Mouse (Mus musculus): Measurements from ENCODE around the gene Mepce. TPM values are rescaled to one million over a fixed set of nuclear protein-coding genes. Genes with fewer than 3 reads are reported as not detected.

Gene Mepce
- 40.7 TPM for polyA plus RNA-seq (2017; shearing (Covaris generic))

DNA sequence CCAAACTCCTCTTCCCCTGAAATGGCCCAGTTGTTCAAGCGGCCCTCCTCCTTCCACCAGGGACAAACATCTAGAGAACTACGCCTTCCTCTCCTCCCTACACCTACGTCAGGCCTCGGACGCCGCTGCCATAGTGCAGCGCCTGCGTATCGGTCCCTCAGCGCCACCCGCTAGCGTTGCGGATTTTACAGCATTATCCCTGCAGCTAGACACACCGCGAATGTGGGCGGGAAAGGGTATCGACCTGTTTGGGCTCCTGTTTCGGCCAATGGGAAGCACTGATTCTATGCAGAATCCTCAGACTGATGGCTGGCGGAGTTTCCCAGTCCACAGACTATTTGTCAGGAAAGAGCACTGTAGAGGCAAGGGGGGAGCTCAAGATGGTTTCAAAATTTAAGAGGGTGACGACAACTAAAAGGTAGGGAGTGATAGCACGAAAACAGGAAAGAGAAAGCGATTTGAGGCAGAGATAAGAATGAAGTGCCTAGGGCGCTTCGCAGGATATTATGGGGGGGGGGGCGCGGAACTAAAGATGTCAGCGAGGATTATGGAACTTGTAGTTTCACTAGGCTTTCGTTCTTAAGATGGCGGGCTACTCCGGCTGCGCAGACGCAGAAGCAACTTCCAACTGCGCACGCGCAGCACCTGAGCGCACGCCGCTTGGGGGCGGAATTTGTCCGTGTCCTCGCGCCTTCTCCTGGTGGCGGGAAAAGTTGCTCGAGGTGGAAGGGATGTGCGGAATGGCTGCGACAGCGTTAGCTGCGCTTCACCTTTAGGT, at the start of gene Mepce, which contains the start of gene Zcwpw1:
Gene Mepce (minus strand): TSS at position 505 of the 778 bp plus-strand sequence.
Gene Zcwpw1 (plus strand): TSS at position 648 of the 778 bp plus-strand sequence.

DNA sequence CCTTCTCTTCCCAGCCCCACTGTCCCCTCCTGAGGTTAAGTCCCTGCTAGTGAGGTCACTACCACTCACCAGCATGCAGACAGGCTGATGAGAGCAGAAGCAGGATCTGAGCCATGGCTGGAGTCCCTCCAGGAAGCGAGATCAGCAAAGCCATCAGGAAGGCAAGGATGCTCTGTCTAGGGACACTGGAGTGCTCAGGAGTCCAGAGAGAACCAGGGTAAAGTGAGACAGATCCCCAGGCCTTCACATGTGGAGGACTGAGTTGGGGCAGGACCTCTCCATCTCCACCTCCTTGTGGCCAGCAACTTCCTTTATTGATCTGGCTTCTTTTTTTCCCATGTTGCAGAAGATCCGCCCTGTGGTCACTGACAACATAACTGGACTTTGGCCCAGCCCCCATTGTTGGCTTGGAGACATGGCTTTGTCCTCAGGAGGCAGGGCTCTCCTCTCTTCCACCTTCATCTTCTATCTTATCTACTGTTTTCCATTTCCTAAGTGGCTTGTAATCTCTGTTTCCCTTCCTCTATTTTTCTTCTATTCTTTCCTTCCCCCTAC, 48.6 kb upstream of the Mepce start, which contains the start of gene Pilra:
Gene Pilra (minus strand): TSS at position 316 of the 555 bp plus-strand sequence.

DNA sequence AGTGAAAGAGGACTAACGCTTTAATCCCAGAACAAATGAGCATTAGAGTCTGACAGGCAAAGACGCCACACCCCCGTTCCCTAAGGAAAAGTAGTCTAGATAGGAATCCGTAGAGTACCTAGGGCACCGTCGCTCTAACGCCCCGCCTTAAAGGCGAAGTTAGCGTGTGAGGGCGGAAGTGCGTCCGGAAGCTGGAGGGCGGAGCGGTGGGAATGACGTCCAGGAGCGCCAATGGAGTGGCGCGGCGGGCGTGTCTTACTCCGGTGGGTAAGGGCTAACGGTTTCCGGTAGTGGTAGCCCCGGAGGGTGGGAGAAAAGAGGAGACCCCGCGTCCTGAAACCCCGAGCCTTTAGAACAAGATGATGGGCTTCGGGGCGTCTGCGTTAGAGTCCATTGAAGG, 8.8 kb downstream of the Mepce start, which contains the start of gene Ppp1r35:
Gene Ppp1r35 (plus strand): TSS at position 215 of the 400 bp plus-strand sequence.

DNA sequence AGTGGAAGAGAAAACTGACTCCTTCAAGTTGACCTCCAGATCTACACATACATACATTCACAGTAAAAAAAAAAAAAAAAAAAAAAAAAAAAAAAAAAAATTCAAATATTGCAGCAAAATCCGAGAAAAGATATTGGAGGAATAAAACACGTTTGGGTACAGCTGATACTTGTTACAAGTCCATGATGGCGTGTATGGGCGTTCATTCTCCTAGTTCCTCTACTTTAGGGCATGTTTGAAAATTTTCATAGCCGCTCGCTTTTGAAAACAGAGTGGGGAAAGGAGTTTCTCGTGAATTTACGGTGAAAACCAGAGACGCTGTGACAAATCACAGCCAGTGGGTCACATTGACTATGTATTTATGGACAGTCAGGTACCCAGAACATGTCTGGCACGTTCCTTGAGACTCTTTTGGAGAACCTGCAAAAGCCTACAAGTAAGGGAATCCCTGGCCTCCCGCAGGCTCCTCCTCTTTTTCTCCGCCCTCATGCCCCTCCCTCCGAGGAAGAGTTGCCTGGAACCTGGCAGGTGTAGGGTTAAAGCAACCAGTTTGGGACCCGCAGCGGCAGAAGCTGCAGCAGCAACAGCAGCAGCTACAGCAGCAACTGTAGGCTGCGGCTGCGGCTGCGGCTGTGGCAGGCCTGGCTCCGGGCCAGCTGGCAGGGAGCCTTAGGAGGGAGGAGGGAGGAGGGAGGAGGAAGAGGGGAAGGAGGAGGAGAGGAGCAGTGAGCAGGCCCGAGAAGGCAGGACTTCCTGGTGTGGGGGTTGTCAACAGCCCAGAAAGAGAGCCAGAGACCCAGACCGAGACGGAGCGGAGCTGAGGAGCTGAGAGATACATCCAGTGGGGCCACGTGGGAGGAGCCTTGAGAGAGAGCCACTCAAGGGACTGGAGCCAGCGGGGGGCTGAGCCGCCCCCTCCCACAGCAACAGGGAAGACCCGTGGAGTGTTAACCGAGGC, 42.0 kb downstream of the Mepce start, which contains the start of gene Tsc22d4:
Gene Tsc22d4 (plus strand): TSS at position 517 of the 958 bp plus-strand sequence.

DNA sequence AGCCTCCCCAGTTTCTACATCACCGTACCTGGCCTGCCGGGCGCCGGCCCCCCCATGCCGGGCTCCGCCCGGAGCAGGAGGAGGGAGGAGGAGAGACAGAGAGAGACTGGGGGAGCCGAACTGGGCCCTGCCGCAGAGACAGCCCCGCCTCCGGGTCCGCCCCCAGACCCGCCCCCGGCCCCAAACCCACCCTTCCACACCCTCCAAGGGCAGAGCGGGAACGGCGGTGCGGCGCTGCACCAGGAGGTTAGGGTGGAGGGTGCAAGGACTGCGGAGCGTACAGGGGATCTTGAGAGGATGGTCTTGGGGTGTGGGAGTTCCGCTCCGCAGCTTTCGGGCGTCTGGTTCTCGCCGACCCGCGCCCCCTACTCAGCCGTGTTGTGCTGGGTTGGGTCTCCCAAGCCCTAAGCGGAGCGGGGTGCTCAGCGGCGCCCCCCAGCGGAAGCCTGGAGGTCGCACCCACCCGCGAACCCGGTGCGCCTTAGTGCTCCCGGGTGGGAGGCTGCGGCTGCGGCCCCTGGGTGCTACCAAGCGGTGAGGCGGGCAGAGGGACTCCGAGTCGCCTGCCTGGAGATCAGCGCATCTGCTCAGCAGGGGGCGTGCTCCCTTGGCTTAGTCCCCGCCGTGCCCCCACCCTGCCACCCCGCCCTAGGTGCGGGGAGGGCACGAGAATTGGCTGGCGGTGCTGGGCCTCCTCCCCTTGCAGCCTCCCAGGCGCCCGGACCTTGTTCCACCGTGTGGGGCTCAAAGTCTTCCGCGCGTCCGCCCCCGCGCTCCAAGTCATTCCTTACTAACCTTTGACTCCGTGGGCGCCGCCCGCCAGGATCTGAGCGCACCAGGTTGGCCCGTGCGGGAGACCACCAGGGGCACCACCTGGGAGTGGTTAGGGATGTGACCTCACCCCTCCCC, 46.2 kb downstream of the Mepce start, which contains the start of gene Nyap1:
Gene Nyap1 (minus strand): TSS at position 585 of the 909 bp plus-strand sequence.

Other genes with a start within 250 kb of the Mepce start
- not detected for gene Actl6b, start 234.1 kb downstream of the Mepce start, polyA plus RNA-seq (2017; shearing (Covaris generic))
- 1.1 TPM for gene Tfr2, start 217.8 kb downstream of the Mepce start, polyA plus RNA-seq (2017; shearing (Covaris generic))
- 95.7 TPM for gene Mospd3, start 186.6 kb downstream of the Mepce start, polyA plus RNA-seq (2017; shearing (Covaris generic))
- 2.3 TPM for gene Pcolce, start 173.9 kb downstream of the Mepce start, polyA plus RNA-seq (2017; shearing (Covaris generic))
- gene Fbxo24, start 158.7 kb downstream of the Mepce start, polyA plus RNA-seq (2017; shearing (Covaris generic)), result 0.73 TPM
- gene Lrch4, start 158.5 kb downstream of the Mepce start, polyA plus RNA-seq (2017; shearing (Covaris generic)), result 319 TPM
- 77.8 TPM for gene Gm20605, start 158.5 kb downstream of the Mepce start, polyA plus RNA-seq (2017; shearing (Covaris generic))
- 139 TPM for gene Sap25, start 146.3 kb downstream of the Mepce start, polyA plus RNA-seq (2017; shearing (Covaris generic))
- not detected for gene Irs3, start 141.9 kb downstream of the Mepce start, polyA plus RNA-seq (2017; shearing (Covaris generic))
- 28.0 TPM for gene Agfg2, start 102.9 kb downstream of the Mepce start, polyA plus RNA-seq (2017; shearing (Covaris generic))
- gene Nyap1, start 46.0 kb downstream of the Mepce start, polyA plus RNA-seq (2017; shearing (Covaris generic)), result 1.9 TPM
- 387 TPM for gene Tsc22d4, start 41.9 kb downstream of the Mepce start, polyA plus RNA-seq (2017; shearing (Covaris generic))
- 122 TPM for gene Ppp1r35, start 8.8 kb downstream of the Mepce start, polyA plus RNA-seq (2017; shearing (Covaris generic))
- 13.9 TPM for gene Zcwpw1, start 143 bp upstream of the Mepce start, polyA plus RNA-seq (2017; shearing (Covaris generic))
- gene Pilra, start 48.6 kb upstream of the Mepce start, polyA plus RNA-seq (2017; shearing (Covaris generic)), result 1.4 TPM
- gene Pilrb1, start 70.5 kb upstream of the Mepce start, polyA plus RNA-seq (2017; shearing (Covaris generic)), result 2.1 TPM
- 0.65 TPM for gene Pilrb2, start 84.2 kb upstream of the Mepce start, polyA plus RNA-seq (2017; shearing (Covaris generic))
- not detected for gene Cyp3a13, start 134.0 kb upstream of the Mepce start, polyA plus RNA-seq (2017; shearing (Covaris generic))
- not detected for gene Gjc3, start 175.4 kb upstream of the Mepce start, polyA plus RNA-seq (2017; shearing (Covaris generic))
- not detected for gene Azgp1, start 193.9 kb upstream of the Mepce start, polyA plus RNA-seq (2017; shearing (Covaris generic))
- not detected for gene Smok3a, start 233.6 kb upstream of the Mepce start, polyA plus RNA-seq (2017; shearing (Covaris generic))
- gene Smok3b, start 233.8 kb upstream of the Mepce start, polyA plus RNA-seq (2017; shearing (Covaris generic)), result 0.17 TPM